Mouse (Mus musculus) heart, adult 8-10 months (tissue): ENCODE results near the gene Arhgap35. TPM values are rescaled to one million over a fixed set of nuclear protein-coding genes. Genes with fewer than 3 reads are reported as not detected.
A peak's percentile ranks its signal among the peaks of the same experiment; 100 is the strongest.
"Not testable (repeated sequence)": the region's sequence is repeated elsewhere in the genome, so short reads cannot be mapped to it uniquely, and the experiment has no call there.

ENCODE experiments used
- DNase-seq: peaks from one replicate; pipeline ENCODE4 v3.0.0; 2022; ENCODE audit warnings: low spot score
- total RNA-seq, 4 experiments: library from RNA; stranded (reverse); gene quantifications; 2 replicates each; pipeline ENCODE4 v1.2.4; 2022

The Arhgap35 gene
- total RNA-seq = 10 to 100 TPM; 30.2 to 38.1 (median 35.6) TPM

DNA sequence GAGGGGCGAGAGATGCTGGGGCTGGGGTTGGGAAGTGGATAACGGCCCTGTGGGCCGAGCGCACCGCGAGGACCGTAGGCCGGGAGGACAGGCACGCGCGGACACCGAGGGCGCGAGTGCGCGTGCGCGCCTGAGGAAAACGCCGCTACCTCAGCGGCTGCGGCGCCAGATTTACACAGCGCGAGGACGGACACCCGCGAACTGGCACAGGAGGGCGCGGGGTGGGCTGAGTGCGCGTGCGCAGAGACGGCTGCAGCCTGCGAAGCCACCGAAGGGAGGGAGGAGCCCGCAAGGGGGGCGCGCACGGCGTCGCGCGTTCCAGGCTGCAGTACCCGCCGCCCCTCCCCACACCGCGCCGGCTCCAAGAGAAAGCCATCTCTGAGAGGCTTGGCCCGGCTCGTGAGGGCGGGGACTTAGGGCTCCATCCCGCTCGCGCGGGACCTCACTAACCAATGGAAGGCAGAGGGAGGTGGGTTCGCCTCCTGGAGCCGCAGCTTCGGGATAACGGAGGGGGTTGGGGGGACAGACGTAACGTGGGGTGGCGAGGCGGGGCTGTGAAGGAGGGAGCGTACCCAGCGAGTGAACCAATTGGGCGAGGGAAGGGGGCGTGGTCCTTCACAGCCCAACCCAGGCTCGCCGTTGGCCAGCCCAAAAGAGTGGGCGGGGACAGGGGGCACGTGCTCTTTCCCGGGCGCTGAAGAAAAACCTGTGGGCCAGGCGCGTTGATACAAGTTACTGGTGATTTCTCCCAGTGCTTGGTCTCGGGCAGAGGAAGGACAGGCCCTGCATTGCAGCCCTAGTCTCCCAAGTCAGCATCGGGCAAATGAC lies at the start of gene Arhgap35:
Gene Arhgap35 (minus strand): TSS at position 106 of the 828 bp plus-strand sequence.
- DNase-seq = peak; percentile 97

DNA sequence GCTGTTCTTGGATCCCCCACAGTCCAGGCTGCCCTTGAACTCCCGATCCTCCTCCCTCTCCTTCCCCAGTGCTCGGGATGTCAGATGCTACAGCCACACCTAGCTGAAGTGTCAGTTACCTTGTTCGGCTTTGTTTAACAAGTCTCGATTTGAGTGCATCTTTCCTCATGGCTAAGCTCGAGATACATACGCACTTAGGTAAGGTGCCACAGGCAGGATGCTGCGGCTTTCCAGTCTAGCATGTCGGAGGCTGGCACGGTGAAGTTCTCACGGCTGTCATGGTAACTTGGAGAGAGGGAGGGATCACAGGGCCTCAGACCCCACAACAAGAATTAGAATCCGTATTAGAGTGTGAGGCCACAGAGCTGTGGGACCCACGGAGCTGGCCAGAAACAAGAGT lies 29.5 kb upstream of the Arhgap35 start:
- no peak for DNase-seq

DNA sequence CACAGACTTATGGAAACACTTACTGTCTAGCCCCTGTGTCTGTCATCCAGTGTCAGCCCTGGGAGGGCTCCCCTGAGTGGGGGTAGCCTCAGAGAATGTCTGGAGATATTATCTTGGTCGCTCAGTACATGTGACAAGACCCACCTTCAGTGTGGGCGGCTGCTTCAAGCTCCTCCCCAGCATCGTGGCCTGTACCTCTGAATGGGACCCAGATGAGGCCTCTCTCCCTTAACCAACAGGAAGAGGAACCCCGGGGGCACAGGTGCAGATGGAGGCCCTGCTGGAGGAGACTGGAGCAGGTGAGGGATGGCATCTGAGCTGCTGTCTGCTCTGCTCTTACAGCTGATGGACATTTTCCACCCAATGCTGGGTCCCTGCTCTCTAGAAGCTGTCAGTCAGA lies 28.3 kb upstream of the Arhgap35 start:
- DNase-seq = not testable (repeated sequence)

DNA sequence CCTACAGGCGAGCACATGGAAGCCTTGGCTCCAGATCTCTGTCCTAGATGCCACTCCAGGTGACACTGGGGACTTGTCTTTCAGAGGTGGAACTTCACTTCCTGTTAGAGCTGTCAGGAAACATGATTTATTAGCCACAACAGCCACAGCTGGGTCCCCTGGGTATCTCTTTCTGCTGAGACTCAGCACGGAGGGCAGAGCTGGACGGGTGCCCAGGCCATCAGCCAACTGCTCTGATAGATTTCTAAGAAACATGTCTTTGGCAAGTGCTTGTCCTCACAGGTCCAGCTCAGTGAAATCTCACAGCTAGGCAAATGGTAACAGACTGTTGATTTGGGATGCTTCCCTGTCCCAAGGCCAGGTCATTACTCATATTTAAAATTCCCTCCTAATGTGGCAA lies 24.2 kb upstream of the Arhgap35 start:
- peak; percentile 53 for DNase-seq

DNA sequence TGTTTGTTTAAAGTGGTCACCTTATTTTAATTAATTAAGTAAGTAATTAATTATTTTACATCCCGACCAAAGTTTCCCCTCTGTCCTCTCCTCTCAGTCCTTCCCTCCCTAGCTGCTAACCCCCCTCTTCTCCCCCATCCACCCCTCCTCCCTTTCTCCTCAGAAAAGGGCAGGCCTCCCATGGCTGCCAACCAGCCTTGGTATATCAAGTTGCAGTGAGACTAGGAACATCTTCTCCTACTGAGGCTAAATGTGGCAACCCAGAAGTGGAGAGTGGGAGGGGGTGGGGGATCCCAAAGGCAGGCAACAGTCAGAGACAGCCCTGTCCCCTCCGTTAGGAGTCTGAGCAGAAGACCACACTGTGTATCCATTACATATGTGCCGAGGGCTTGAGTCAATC lies 20.3 kb upstream of the Arhgap35 start:
- no peak for DNase-seq

DNA sequence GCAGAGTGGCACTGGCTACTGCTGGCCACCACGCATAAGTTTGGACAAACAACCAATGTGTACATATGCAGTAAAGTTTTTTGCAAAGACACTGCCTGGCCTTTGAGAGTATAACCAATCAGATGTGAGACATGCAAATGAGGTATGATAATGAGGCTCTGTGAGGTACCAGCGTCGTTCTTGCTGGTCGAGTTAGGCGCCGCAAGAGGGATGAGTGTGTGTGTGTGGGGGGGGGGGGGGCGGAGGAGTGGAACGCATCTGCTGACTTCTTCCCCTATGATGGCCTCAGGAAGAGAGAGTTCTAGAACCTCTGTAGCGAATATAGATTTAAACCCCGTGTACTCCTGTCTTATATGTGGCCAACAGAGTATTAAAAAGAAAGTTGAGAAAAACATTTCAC lies 19.1 kb upstream of the Arhgap35 start:
- not testable (repeated sequence) for DNase-seq

DNA sequence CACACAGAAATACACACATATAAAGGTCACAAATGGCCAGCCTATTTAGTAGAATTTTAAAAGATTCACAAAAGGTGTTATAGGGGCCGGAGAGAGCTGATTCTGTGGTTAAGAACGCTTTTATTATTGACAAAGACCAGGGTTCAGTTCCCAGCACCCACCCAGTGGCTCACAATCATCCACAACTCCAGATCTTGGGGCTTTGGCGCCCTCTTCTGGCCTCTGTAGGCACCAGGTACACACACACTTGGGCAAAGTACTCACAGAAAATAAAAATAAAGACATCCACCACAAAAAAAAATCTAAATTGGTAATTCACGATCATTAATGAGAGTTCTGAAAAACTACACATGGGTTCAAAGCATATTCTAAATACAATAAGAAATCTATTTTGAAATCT lies 17.1 kb upstream of the Arhgap35 start:
- no peak for DNase-seq

DNA sequence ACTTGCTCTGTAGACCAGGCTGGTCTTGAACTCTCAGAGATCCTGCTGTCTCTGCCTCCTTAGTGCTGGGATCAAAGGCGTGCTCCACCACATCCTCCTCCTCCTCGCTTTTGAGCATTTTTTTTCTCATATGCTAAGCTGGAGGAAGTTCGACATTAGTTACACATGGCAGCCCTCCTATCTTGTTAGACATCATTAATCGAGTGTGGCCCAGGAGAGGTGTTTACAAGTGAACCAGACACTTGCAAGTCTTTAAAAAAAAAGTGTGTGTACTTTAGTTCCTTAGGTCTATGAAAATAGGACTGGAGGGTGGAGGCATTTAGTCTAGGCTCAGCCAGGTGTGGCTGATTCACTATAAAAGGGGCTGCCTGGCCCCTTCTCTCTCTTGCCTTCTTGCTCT lies 16.2 kb upstream of the Arhgap35 start:
- no peak for DNase-seq

DNA sequence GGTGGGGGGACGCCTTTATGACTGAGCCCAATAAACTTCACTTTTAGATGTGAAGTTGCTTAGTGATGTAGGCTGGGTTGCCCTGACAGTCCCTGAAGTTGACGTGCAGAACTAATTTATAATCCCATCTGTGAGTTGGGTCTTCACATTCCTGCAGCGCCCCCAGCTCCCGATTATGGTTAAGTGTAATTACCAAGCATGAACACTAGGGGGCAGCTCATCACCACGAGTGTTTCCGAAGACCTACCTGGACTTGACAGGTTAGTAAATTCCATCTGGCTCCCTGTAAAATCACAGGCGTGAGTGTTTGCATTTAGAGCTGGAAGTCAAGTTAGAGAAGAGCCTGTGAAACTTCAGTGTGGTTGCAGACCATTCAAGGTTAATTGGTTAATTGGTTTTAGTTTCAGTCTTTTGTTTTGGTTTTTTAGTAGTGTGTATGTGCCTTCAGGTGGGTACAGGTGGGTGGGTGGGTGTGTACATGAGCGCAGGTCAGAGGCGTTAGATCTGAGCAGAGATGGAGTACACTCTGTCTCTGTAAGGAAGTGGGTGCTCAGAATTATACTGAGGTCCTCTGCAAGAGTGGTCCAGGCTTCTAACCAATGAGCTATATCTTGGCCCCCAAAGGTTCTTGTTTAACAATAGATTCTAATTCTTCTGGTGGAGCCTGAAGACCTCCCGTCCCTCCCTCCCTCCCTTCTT lies 15.0 kb upstream of the Arhgap35 start:
- peak; percentile 54 for DNase-seq

DNA sequence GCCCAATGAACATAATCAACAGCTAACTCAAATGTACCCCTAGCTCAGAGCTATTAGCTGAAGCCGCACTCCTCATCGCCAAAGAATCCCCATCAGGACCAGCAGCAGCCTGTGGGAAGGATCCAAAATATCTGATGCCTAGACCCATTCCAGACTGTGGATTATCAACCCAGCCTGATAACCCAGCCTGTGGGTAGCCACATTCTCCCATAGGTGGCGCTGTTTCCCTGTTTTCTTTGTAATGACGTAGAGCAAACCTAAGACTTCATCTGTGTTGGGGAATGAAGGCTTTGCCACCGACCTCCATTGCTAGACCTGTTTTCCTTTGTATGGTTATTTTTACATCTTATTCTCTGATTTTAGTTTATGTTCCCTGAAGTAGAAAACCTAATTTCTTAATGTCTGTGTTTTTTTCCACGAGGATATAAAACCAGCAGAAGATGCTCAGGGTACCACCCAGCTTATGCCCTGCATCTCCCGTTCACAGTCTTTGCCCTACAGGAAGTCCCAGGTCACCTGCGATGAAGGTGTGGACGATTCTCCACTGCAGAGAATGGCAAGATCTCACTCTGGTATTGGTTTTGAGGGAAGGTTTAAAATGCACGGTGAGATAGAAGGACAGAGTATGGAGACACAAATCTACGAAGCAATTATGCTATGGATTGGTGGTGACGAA lies 13.4 kb upstream of the Arhgap35 start:
- DNase-seq = peak; percentile 63

DNA sequence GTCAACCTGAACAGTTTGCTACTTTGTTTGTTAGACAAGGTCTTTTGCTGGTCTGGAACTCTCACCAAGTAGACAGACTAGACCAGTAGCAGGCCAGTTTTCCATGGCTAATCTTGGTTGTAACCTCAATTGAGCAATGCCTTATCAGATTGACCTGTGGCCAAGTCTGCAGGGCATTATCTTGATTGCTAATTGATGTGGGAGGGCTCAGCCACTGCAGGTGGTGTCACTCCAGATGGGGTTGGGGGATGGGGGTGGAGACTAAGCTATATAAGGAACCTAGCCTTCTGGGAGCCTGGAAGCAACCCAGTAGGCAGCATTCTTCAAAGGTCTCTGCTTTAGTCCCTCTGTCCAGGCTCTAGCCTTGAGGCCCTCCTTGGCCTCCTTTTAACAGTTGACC lies 8.9 kb upstream of the Arhgap35 start:
- no peak for DNase-seq

DNA sequence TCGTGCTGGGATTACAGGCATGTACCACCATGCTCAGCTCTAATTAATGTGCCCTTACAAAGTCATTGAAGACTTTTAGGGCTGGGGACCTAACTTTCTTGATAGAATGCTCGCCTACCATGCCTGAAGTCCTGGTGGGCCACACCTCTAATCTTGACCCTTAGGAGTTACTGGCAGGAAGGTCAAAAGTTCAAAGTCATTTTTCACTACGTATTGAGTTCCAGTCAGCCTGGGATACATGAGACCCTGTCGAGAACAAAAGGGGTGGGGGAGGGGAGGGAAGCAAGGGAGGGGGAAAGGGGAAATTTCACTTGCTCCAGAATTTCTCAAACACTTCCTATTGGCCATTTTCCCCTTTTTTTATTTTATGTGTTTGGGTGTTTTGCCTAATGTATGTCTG lies 8.3 kb upstream of the Arhgap35 start:
- DNase-seq = no peak

DNA sequence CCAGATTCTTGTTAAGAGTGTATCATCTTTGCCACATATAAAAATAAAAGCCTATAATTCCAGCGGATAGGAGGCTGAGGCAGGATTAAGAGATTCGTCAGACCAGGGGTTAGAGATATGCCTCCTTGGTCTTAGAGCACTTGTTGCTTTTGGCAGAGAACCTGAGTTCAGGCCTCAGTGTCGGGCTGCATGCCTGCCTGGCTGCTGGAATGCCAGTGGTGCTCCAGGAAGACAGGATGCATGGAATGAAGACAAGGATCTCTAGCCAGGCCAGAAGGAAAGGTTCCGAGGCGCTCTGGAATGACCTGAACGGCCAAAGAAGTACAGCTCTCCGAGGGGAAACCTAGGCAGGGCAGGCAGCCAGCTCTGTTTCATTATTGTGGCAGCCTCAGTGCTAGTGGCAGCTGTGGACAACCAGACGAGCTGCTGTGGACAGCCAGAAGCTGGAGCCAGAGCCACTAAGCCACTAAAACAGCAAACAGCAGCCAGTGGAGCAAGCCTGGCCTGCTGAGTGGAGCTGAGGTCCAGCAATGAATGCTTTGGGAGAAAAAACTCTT lies 6.4 kb upstream of the Arhgap35 start:
- no peak for DNase-seq

DNA sequence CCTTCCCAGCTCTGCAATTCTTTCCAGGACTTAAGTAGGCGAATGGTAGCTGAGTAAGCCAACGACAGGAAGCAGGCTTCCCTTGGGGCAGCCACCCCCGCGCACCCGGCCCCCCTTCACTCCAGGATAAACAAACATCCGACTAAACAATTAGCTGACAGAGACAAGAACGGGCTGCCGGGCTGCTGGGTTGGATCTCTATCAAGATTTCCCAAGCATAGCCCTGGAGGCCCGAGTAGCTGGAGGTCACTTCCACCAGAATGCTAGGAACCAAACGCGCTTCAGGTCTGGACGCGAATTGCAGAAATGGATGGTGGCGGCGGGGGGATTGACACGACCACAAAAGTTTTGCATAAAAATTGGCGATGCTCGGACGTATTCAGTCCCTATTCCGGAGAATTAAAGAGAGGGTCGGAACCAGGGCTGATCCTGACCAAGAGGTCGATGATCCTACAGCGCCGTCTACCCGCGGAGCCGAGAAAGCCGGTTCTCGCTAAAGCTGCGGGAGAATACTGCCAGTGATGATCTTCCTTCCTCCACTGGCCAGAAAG lies 3.9 kb upstream of the Arhgap35 start:
- peak; percentile 85 for DNase-seq

DNA sequence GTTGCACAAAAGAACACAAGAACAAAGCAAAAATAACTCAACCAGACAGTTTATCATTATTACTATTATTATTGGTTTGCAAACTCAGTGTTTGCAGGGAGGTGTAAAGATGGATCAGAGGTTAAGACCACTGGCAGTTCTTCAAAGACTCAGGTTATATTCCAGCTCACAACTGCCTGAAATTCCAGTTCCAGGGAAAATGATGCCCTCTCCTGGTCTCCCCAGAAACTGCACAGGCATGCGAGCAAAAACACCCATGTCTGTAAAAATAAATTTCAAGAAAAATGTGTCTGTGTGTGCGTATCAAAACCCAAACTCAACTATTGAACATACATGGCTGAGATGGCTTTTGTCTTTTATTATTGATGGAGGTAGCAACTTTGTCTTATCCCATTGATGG lies 2.3 kb upstream of the Arhgap35 start:
- peak; percentile 63 for DNase-seq

DNA sequence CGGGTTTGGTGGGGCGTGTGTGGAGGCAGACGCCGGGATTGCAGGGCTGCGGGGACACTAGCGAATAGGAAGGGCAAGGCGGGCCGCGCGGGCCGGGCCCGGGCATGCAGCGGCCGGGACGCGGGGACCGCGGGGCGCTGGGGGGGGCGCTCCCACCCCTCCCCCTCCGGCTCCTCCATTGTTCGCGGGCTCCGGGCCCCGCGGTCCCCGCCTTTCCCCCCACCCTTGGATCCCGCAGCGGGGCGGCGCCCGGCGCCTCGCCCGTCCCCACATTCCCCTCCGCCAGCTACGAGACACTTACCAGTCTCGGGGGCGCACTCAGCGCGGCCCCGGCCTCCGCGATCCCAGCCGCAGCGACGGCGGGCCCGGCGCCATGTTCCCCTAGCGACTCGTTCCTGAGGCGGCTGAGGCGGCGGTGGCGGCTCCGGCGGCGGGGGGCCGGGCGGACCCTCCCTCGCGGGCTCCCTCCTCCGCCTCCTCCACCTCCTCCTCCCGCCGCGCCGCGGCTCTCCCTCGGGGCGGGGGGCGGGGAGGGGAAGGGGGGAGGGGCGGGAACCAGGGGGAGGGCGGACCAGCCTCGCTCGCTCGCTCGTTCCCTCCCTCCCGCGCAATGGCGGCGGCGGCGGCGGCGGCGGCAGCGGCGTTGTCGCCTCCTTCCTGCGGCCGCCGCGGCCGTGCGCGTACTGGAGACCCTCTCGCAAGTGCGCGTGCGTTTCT lies 464 bp downstream of the Arhgap35 start:
- DNase-seq = peak; percentile 36

DNA sequence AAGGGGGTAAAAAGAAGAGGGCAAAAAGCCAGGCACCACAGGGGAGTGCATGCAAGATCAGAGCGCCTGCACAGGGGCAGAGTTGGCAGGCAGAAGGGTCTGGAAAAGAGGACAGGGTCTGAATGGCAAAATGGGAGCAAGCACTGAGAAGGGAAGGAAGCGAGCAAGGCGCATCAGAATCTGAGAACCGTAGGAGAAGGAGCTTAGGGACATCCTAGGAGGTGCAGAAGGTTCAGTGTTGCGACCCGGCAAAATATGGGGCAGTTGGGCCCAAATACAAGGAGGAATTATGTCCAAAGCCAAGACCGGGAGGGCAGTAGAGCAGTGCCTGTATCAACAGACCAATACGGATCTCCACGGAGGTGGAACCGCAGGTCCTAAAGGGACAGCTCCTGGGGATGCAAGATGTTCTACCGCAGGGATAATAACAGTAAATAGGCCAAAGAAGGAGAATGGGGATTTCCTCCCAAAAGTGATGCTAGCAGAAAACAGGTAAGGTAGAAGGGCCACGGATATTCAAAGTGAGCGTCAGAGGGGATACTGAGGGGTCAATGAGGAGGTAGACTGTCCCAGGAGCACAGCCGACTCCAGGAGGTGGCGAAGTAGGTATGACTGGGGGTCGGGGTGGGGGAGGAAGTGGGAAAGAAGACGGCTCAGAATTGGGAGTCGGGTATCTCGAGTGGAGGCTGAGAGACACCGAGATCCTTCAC lies 1.2 kb downstream of the Arhgap35 start:
- DNase-seq = no peak

DNA sequence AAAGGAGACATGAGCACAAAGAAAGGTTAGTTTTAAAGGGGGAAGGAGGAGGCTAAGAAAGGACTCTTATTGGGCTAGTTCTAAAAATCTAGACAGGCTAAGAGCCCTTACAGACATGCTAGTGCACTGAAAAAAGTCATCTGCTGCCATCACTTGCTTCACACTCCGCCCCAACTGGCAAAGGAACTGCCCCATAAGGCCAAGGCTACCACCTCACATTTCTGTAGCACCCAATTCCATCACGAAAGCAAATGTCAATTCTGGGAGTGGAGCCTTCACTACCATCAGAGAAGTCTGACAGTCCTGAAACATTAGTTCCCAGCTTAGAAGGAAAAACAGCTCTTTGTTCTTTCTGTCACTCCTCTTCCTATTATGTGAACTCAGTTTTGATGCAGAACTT lies 4.4 kb downstream of the Arhgap35 start:
- no peak for DNase-seq

DNA sequence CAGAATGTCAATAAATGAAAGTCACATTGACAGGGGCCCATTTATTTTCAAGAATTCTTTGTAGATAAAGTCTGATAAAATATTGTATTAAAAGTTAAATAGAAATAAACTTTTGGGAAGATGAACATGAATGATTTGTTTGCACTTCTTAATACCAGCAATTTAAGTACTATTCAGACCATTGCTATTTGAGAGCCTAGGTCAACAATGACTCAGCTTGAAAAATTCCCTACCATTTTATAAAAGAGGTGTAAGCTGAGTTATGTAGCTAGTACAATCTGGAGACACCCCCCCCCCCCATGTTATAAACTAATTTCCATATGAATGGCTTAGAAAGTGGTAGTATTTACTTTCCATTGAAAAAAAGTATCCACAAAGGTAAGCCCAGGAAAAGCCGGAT lies 5.8 kb downstream of the Arhgap35 start:
- no peak for DNase-seq

DNA sequence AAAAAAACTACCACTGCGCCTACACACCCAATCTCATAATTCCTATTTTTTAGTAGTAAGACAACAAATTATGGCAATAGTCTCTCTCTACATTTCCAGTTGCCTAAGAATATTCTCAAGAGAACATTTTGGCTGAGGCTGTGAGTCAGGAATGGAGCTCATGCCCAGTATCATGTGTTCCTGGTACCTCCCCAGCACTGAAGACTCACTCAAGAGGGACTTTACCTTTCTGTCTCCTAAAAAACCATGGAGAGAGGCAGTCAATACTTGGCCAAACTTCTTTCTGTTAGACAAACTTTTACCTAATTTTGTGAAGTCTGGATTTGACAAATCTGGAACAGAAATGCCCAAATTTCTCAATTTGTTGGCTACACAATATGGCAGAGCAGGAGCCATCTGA lies 6.7 kb downstream of the Arhgap35 start:
- no peak for DNase-seq

DNA sequence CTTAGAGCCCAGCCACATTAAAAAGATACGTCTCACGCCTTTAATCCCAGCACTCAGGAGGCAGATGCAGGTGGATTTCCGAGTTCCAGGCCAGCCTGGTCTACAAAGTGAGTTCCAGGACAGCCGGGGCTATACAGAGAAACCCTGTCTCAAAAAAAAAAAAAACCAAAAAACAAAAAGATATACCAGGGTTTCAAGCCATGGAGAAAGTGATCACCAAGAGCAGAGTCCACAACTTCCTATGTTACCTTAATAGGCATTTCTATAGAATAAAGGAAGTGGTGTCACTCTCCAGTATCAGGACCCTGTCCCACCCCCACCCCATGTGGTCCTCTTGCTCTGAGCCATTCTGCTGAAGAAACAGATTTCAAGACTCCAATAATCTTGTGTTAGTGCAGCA lies 8.0 kb downstream of the Arhgap35 start:
- not testable (repeated sequence) for DNase-seq
